Mouse (Mus musculus): ENCODE measurements around the gene Setdb1. TPM values are rescaled to one million over a fixed set of nuclear protein-coding genes. Genes with fewer than 3 reads are reported as not detected.

The Setdb1 gene
- total and polyA plus RNA-seq, 3 experiments = 101 to 116 TPM; not detected in 1

DNA sequence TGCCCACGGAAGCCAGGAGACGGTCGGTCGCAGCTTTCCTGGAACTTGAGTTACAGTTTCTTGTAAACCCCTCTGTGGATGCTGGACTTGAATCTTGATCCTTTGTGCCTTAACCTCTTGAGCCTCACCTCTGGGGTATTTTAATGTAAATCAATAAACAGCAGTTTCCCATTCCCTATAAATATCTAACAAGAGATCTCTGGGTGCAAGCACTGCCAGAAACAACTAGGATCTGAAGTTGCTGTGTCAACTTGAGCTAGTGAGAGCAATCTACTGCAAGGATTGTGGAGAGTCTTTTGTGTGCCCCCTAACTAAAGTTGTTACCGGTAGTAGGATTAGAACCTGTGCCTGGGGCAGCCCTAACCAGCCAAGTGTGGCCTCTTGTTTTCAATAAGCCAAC is 71.6 kb downstream of the Setdb1 start:
- H3K4me3 ChIP-seq (ENCODE audit: control insufficient read depth in 1 of 2, insufficient read depth in 1 of 2, low read depth in 2 of 2, low read length in 2 of 2) = no peak overlapping the region
- no peak overlapping the region for H3K9ac ChIP-seq (ENCODE audit: control insufficient read depth, low read depth, low read length, poor library complexity, severe bottlenecking)
- H3K79me2 ChIP-seq (ENCODE audit: control insufficient read depth, insufficient read depth, low read length, poor library complexity) = peaks cover 49% of the 10 kb centered on the region
- no peak for DNase-seq (ENCODE audit: low read depth, low spot score)
- no peaks in the 10 kb centered on the region for H3K9me3 ChIP-seq (replicated peaks; ENCODE audit: insufficient read depth, low read length)
- H3K27ac ChIP-seq (ENCODE audit: control insufficient read depth, low read depth, low read length) = no peak overlapping the region
- H3K27me3 ChIP-seq (ENCODE audit: control insufficient read depth in 1 of 2, insufficient read depth in 2 of 2, low read length in 2 of 2) = no peaks in the 10 kb centered on the region
- H3K36me3 ChIP-seq (ENCODE audit: control insufficient read depth in 1 of 2, insufficient read depth in 2 of 2, low read length in 2 of 2) = peaks cover 9 to 38% of the 10 kb centered on the region in 2 experiments
- TF ChIP-seq TBP (IDR thresholded peaks at IDR 0.05; ENCODE audit: low read depth, low read length) = 0 out of 2 replicates have a peak, but pooled peaks have one; percentile 24
- no peak for TF ChIP-seq ZC3H11A (IDR thresholded peaks at IDR 0.05; ENCODE audit: low read depth, low read length)
- peaks cover 21 to 40% of the 10 kb centered on the region in 2 experiments for H3K4me1 ChIP-seq (ENCODE audit: control insufficient read depth in 1 of 2, insufficient read depth in 2 of 2, low read length in 2 of 2)

DNA sequence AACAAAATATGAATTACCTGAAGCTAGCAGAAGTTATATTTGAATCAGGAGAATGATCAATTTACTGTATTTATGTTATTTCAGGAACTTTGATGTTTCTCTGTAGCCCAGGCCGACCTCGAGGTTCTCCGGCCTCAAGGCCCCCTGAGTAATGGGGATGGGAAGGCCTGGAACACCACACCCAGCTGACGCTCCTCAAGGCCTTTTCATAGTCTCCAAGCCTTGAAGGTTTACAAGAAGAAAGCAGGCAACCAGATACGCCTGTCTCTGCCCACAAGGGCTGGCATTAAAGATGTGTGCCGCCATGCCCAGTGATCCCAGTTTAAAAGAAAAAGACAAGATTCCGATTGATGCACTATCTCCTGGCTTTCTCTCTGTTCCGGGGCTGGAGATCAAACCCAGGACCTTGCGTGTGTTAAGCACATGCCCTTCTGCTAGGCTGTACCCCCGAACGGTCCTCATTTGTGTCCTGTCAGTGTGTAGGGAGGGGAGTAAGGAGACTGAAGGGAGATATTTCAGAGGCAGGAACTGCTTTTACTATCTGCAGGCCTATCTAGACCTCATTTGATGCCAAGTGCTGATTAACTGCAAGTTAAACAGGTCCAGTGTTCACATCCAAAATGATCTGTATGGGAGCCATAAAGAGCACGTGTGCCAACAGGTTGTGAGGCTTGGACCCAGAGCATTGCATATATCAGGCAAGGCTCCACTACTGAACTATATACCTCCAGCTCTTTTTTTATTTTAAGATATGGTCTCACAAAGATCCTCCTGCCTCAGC is 72.3 kb downstream of the Setdb1 start:
- no peak overlapping the region for H3K27ac ChIP-seq (ENCODE audit: control insufficient read depth, low read depth, low read length)
- peaks cover 24 to 43% of the 10 kb centered on the region in 2 experiments for H3K4me1 ChIP-seq (ENCODE audit: control insufficient read depth in 1 of 2, insufficient read depth in 2 of 2, low read length in 2 of 2)
- no peaks in the 10 kb centered on the region for H3K9me3 ChIP-seq (replicated peaks; ENCODE audit: insufficient read depth, low read length)
- H3K27me3 ChIP-seq (ENCODE audit: control insufficient read depth in 1 of 2, insufficient read depth in 2 of 2, low read length in 2 of 2) = no peaks in the 10 kb centered on the region
- H3K4me3 ChIP-seq (ENCODE audit: control insufficient read depth in 1 of 2, insufficient read depth in 1 of 2, low read depth in 2 of 2, low read length in 2 of 2) = no peak overlapping the region; a peak in 1 of 4 replicates
- TF ChIP-seq EP300 (IDR thresholded peaks at IDR 0.05; ENCODE audit: low read depth in 1 of 2, low read length in 2 of 2) (no peak), GATA1 (IDR thresholded peaks at IDR 0.05; ENCODE audit: low read depth, low read length) (peak; percentile 45; the same call in 1 of the 2 replicates), BHLHE40 (IDR thresholded peaks at IDR 0.05; ENCODE audit: borderline replicate concordance, low read depth, low read length) (no peak), KAT2A (conservative IDR thresholded peaks at IDR 0.05; ENCODE audit: low read depth, low read length) (no peak), ZKSCAN1 (IDR thresholded peaks at IDR 0.05; ENCODE audit: low read depth, low read length) (no peak), SIN3A (IDR thresholded peaks at IDR 0.05; ENCODE audit: low read length) (no peak)
- no peak overlapping the region for H3K9ac ChIP-seq (ENCODE audit: control insufficient read depth, low read depth, low read length, poor library complexity, severe bottlenecking)
- peaks cover 51% of the 10 kb centered on the region for H3K79me2 ChIP-seq (ENCODE audit: control insufficient read depth, insufficient read depth, low read length, poor library complexity)
- no peak for DNase-seq (ENCODE audit: low read depth, low spot score)
- H3K36me3 ChIP-seq (ENCODE audit: control insufficient read depth in 1 of 2, insufficient read depth in 2 of 2, low read length in 2 of 2) = peaks cover 9 to 42% of the 10 kb centered on the region in 2 experiments

DNA sequence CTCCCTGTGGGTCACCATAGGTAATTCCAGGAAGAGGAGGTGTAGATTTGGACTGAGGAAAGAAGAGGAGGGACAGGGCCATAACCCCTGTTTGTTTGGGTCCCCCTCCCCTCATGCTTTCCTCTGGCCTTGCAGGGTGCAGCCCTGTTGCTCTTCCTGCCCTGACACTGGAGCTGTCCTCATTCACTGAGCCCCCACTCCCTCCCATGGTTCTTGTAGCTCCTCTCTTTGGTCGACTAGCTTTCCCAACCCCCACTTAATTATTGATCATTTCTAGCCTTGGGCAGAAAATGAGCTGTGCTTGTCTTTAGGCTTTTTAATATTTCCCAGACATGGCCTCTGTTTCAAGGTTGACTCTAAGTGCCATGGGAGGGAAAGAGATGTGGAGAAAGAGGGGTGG is 72.9 kb downstream of the Setdb1 start:
- H3K27ac ChIP-seq (ENCODE audit: control insufficient read depth, low read depth, low read length) = no peak overlapping the region
- H3K4me1 ChIP-seq (ENCODE audit: control insufficient read depth in 1 of 2, insufficient read depth in 2 of 2, low read length in 2 of 2) = peaks cover 24 to 47% of the 10 kb centered on the region in 2 experiments
- DNase-seq (ENCODE audit: low read depth, low spot score) = no peak

More for the DNA sequence above, 72.9 kb downstream of the Setdb1 start:
- peak overlapping the region; percentile 80 for H3K9ac ChIP-seq (ENCODE audit: control insufficient read depth, low read depth, low read length, poor library complexity, severe bottlenecking)
- no peaks in the 10 kb centered on the region for H3K27me3 ChIP-seq (ENCODE audit: control insufficient read depth in 1 of 2, insufficient read depth in 2 of 2, low read length in 2 of 2)
- H3K79me2 ChIP-seq (ENCODE audit: control insufficient read depth, insufficient read depth, low read length, poor library complexity) = peaks cover 51% of the 10 kb centered on the region
- peak overlapping the region; percentile 77 to 86 for H3K4me3 ChIP-seq (ENCODE audit: control insufficient read depth in 1 of 2, insufficient read depth in 1 of 2, low read depth in 2 of 2, low read length in 2 of 2)
- H3K36me3 ChIP-seq (ENCODE audit: control insufficient read depth in 1 of 2, insufficient read depth in 2 of 2, low read length in 2 of 2) = peaks cover 9 to 48% of the 10 kb centered on the region in 2 experiments
- TF ChIP-seq POLR2AphosphoS5 (IDR thresholded peaks at IDR 0.05; ENCODE audit: borderline replicate concordance, low read depth, low read length) (no peak), MEF2A (IDR thresholded peaks at IDR 0.05; ENCODE audit: extremely low read depth, insufficient replicate concordance, low read depth, low read length, poor library complexity, severe bottlenecking) (no peak), TBP (IDR thresholded peaks at IDR 0.05; ENCODE audit: low read depth, low read length) (no peak), MAFK (IDR thresholded peaks at IDR 0.05; ENCODE audit: borderline replicate concordance, low read depth, low read length) (no peak), MXI1 (IDR thresholded peaks at IDR 0.05; ENCODE audit: low read depth, low read length) (no peak), CTCF (IDR thresholded peaks at IDR 0.05 in 2 of 3, conservative IDR thresholded peaks at IDR 0.05 in 1 of 3; ENCODE audit: control insufficient read depth in 1 of 3, insufficient read depth in 1 of 3, low read depth in 2 of 3, low read length in 3 of 3, poor library complexity in 1 of 3, severe bottlenecking in 1 of 3) (no peak), TAL1 (IDR thresholded peaks at IDR 0.05; ENCODE audit: low read length) (no peak), GABPA (IDR thresholded peaks at IDR 0.05; ENCODE audit: low read depth, low read length) (no peak), USF2 (IDR thresholded peaks at IDR 0.05; ENCODE audit: borderline replicate concordance in 1 of 2, insufficient read depth in 1 of 2, low read depth in 1 of 2, low read length in 2 of 2) (no peak), POLR2AphosphoS2 (IDR thresholded peaks at IDR 0.05; ENCODE audit: low read length) (no peak), E2F4 (IDR thresholded peaks at IDR 0.05; ENCODE audit: borderline replicate concordance, low read depth, low read length) (no peak), NRF1 (IDR thresholded peaks at IDR 0.05; ENCODE audit: insufficient read depth, low read depth, low read length, poor library complexity, severe bottlenecking) (no peak), POLR2A (IDR thresholded peaks at IDR 0.05; ENCODE audit: control insufficient read depth in 1 of 2, insufficient read depth in 1 of 2, low read depth in 1 of 2, low read length in 2 of 2, poor library complexity in 1 of 2) (no peak), RAD21 (IDR thresholded peaks at IDR 0.05; ENCODE audit: low read depth, low read length) (no peak), MAZ (IDR thresholded peaks at IDR 0.05; ENCODE audit: low read depth, low read length) (no peak), EP300 (IDR thresholded peaks at IDR 0.05; ENCODE audit: low read depth in 1 of 2, low read length in 2 of 2) (no peak), GATA1 (IDR thresholded peaks at IDR 0.05; ENCODE audit: low read depth, low read length) (no peak)
- no peaks in the 10 kb centered on the region for H3K9me3 ChIP-seq (replicated peaks; ENCODE audit: insufficient read depth, low read length)
